Mouse (Mus musculus): ENCODE data around the gene Laptm5.

- TF ChIP-seq CTCF (IDR thresholded peaks at IDR 0.05; ENCODE audit: low read depth, low read length) = no peak
- TF ChIP-seq POLR2A (IDR thresholded peaks at IDR 0.05; ENCODE audit: borderline replicate concordance, low read depth, low read length) = no peak
Observed at GRCm38 (mm10) chr4:130881336-130881735, 31.6 kb upstream of the Laptm5 start.
